Mouse (Mus musculus) CH12.LX (cell line): ENCODE results near the gene Il1rl2. TPM values are rescaled to one million over a fixed set of nuclear protein-coding genes. Genes with fewer than 3 reads are reported as not detected.

ENCODE experiments used
- DNase-seq: peaks from one replicate; pipeline ENCODE4 v3.0.0-alpha.2; 2013; ENCODE audit errors: extremely low read depth
- H3K27ac ChIP-seq: 2 replicates; pipeline ENCODE4 v1.5.1; 2012; ENCODE audit warnings: low read depth, mild to moderate bottlenecking, control low read depth, moderate library complexity; ENCODE audit not compliant: insufficient read depth
- H3K27me3 ChIP-seq: replicated peaks from 2 replicates; pipeline ENCODE3; 2012; ENCODE audit warnings: inconsistent platforms
- H3K36me3 ChIP-seq, 2 experiments: replicated peaks in 1 of 2; 2 replicates each; pipeline versions ENCODE3 to v1.6.1; 2012; ENCODE audit warnings: inconsistent platforms in 1 of 2, low read length in 1 of 2, mild to moderate bottlenecking in 1 of 2, mixed read lengths in 1 of 2, moderate library complexity in 1 of 2; ENCODE audit not compliant: control insufficient read depth in 1 of 2, insufficient read depth in 1 of 2
- H3K4me1 ChIP-seq, 2 experiments: 2 replicates each; pipeline ENCODE4 v1.6.1; 2012; ENCODE audit warnings: inconsistent platforms in 1 of 2, moderate library complexity in 1 of 2; ENCODE audit not compliant: insufficient read depth in 2 of 2, control insufficient read depth in 1 of 2
- H3K4me2 ChIP-seq: 2 replicates; pipeline ENCODE4 v1.6.1; 2012; ENCODE audit warnings: low read depth, mild to moderate bottlenecking, control low read depth; ENCODE audit not compliant: poor library complexity, insufficient read depth, severe bottlenecking
- H3K4me3 ChIP-seq, 3 experiments: fragments of 150-350 bp in 1 of 3; sonication (generic) in 1 of 3; replicated peaks in 1 of 3; 2 replicates each; pipeline versions ENCODE3 to v1.5.1; 2011 to 2012; ENCODE audit warnings: low read depth in 2 of 3, low read length in 2 of 3, mild to moderate bottlenecking in 2 of 3, moderate library complexity in 2 of 3, control low read depth in 1 of 3, improper control_type of control experiment in 1 of 3, inconsistent platforms in 1 of 3, mixed read lengths in 1 of 3; ENCODE audit not compliant: poor library complexity in 1 of 3
- H3K79me2 ChIP-seq: replicated peaks from 2 replicates; pipeline ENCODE4 v1.6.1; 2012; ENCODE audit warnings: mild to moderate bottlenecking, moderate library complexity; ENCODE audit not compliant: control insufficient read depth, poor library complexity, insufficient read depth, severe bottlenecking; ENCODE audit errors: extremely low read depth
- H3K9ac ChIP-seq: 2 replicates; pipeline ENCODE4 v1.6.1; 2012; ENCODE audit warnings: low read depth, mild to moderate bottlenecking, control low read depth, moderate library complexity; ENCODE audit not compliant: insufficient read depth
- H3K9me3 ChIP-seq: replicated peaks from 2 replicates; pipeline ENCODE3; 2012; ENCODE audit warnings: low read length, inconsistent platforms, mixed read lengths
- BHLHE40 ChIP-seq: IDR thresholded peaks from 2 replicates; pipeline ENCODE4 v1.6.1; 2011; ENCODE audit warnings: mild to moderate bottlenecking, low read depth, low read length, improper control_type of control experiment
- CHD2 ChIP-seq: IDR thresholded peaks from 2 replicates; pipeline ENCODE4 v1.6.1; 2011; ENCODE audit warnings: low read length, improper control_type of control experiment
- CTCF ChIP-seq, 2 experiments: IDR thresholded peaks in 1 of 2; conservative IDR thresholded peaks in 1 of 2; 2 replicates each; pipeline ENCODE4 v1.5.1; 2011 to 2012; ENCODE audit warnings: low read depth in 2 of 2, low read length in 2 of 2, improper control_type of control experiment in 1 of 2, inconsistent platforms in 1 of 2, mild to moderate bottlenecking in 1 of 2, moderate library complexity in 1 of 2
- ELF1 ChIP-seq: IDR thresholded peaks from 2 replicates; pipeline ENCODE4 v1.6.1; 2014; ENCODE audit warnings: low read depth, mild to moderate bottlenecking, inconsistent platforms, low read length, improper control_type of control experiment
- EP300 ChIP-seq: IDR thresholded peaks from 2 replicates; pipeline ENCODE4 v1.6.1; 2011; ENCODE audit warnings: low read length, improper control_type of control experiment
- GABPA ChIP-seq: IDR thresholded peaks from 2 replicates; pipeline ENCODE4 v1.6.1; 2012; ENCODE audit warnings: low read depth, low read length, improper control_type of control experiment, inconsistent platforms; ENCODE audit not compliant: insufficient replicate concordance
- HCFC1 ChIP-seq: IDR thresholded peaks from 2 replicates; pipeline ENCODE4 v1.6.1; 2012; ENCODE audit warnings: low read depth, mild to moderate bottlenecking, inconsistent platforms, low read length, improper control_type of control experiment
- JUN ChIP-seq: IDR thresholded peaks from 2 replicates; pipeline ENCODE4 v1.6.1; 2011; ENCODE audit warnings: low read depth, mild to moderate bottlenecking, low read length, improper control_type of control experiment, moderate library complexity; ENCODE audit not compliant: insufficient read depth
- JUND ChIP-seq: conservative IDR thresholded peaks from 2 replicates; pipeline ENCODE4 v1.6.1; 2011; ENCODE audit warnings: low read depth, low read length, improper control_type of control experiment
- KAT2A ChIP-seq: IDR thresholded peaks from 2 replicates; pipeline ENCODE4 v1.6.1; 2012; ENCODE audit warnings: low read length, improper control_type of control experiment, inconsistent platforms; ENCODE audit not compliant: insufficient replicate concordance
- MAFK ChIP-seq: IDR thresholded peaks from 2 replicates; pipeline ENCODE4 v1.6.1; 2011; ENCODE audit warnings: low read length, improper control_type of control experiment; ENCODE audit not compliant: insufficient replicate concordance
- MAX ChIP-seq: IDR thresholded peaks from 2 replicates; pipeline ENCODE4 v1.6.1; 2011; ENCODE audit warnings: low read length, improper control_type of control experiment
- MAZ ChIP-seq: IDR thresholded peaks from 2 replicates; pipeline ENCODE4 v1.6.1; 2012; ENCODE audit warnings: low read depth, mild to moderate bottlenecking, inconsistent platforms, low read length, improper control_type of control experiment, moderate library complexity
- MXI1 ChIP-seq: IDR thresholded peaks from 2 replicates; pipeline ENCODE4 v1.6.1; 2011; ENCODE audit warnings: mild to moderate bottlenecking, low read depth, low read length, improper control_type of control experiment
- MYC ChIP-seq: IDR thresholded peaks from 2 replicates; pipeline ENCODE4 v1.6.1; 2011; ENCODE audit warnings: low read depth, mild to moderate bottlenecking, improper control_type of control experiment, low read length
- PAX5 ChIP-seq: IDR thresholded peaks from 2 replicates; pipeline ENCODE4 v1.6.1; 2012; ENCODE audit warnings: low read length, inconsistent platforms, mixed read lengths
- POLR2A ChIP-seq: IDR thresholded peaks from 2 replicates; pipeline ENCODE4 v1.6.1; 2011; ENCODE audit warnings: low read depth, mild to moderate bottlenecking, improper control_type of control experiment, low read length
- RAD21 ChIP-seq: IDR thresholded peaks from 2 replicates; pipeline ENCODE4 v1.6.1; 2011; ENCODE audit warnings: low read depth, mild to moderate bottlenecking, low read length, improper control_type of control experiment, moderate library complexity
- RCOR1 ChIP-seq: conservative IDR thresholded peaks from 2 replicates; pipeline ENCODE4 v1.6.1; 2012; ENCODE audit warnings: low read depth, mild to moderate bottlenecking, inconsistent platforms, low read length, improper control_type of control experiment
- SMC3 ChIP-seq: IDR thresholded peaks from 2 replicates; pipeline ENCODE4 v1.6.1; 2011; ENCODE audit warnings: low read depth, low read length, improper control_type of control experiment
- UBTF ChIP-seq: IDR thresholded peaks from 2 replicates; pipeline ENCODE4 v1.6.1; 2012; ENCODE audit warnings: low read depth, mild to moderate bottlenecking, inconsistent platforms, low read length, improper control_type of control experiment, moderate library complexity
- USF1 ChIP-seq: IDR thresholded peaks from 2 replicates; pipeline ENCODE4 v1.6.1; 2014; ENCODE audit warnings: low read depth, mild to moderate bottlenecking, inconsistent platforms, low read length, improper control_type of control experiment
- USF2 ChIP-seq: conservative IDR thresholded peaks from 2 replicates; pipeline ENCODE4 v1.6.1; 2011; ENCODE audit warnings: low read depth, low read length, improper control_type of control experiment
- ZC3H11A ChIP-seq: IDR thresholded peaks from 2 replicates; pipeline ENCODE4 v1.6.1; 2012; ENCODE audit warnings: low read depth, mild to moderate bottlenecking, inconsistent platforms, low read length, improper control_type of control experiment
- ZKSCAN1 ChIP-seq: IDR thresholded peaks from 2 replicates; pipeline ENCODE4 v1.6.1; 2012; ENCODE audit warnings: low read depth, inconsistent platforms, low read length, improper control_type of control experiment, borderline replicate concordance
- ZMIZ1 ChIP-seq: IDR thresholded peaks from 2 replicates; pipeline ENCODE4 v1.6.1; 2012; ENCODE audit warnings: low read depth, mild to moderate bottlenecking, inconsistent platforms, low read length, improper control_type of control experiment
- ZNF384 ChIP-seq: IDR thresholded peaks from 2 replicates; pipeline ENCODE4 v1.6.1; 2012; ENCODE audit warnings: low read depth, low read length, improper control_type of control experiment, inconsistent platforms
- dilution Hi-C: fragments of 300-500 bp; cut with MboI; formaldehyde crosslinking; loops from 2 replicates; pipeline ENCODE4 v1.14.3; 2020; ENCODE audit warnings: low sequenced_read_pairs; ENCODE audit not compliant: extremely low pct_unique_long_range_greater_than_20kb, extremely low pct_ligation_motif_present
- in situ Hi-C: fragments of 300-500 bp; cut with MboI; formaldehyde crosslinking; loops from 3 replicates; pipeline ENCODE4 v1.14.3; 2019; ENCODE audit warnings: low sequenced_read_pairs, low pct_ligation_motif_present, low pct_unique_long_range_greater_than_20kb, mixed read lengths
- polyA plus RNA-seq: library from polyadenylated mRNA; unstranded; fragments of >175 nt; gene quantifications from 2 replicates; pipeline ENCODE4 v1.2.1, GENCODE M21; 2012; ENCODE audit warnings: low read depth; ENCODE audit not compliant: insufficient read length
- total RNA-seq, 2 experiments: library from RNA; depleted of rRNA; stranded (reverse); fragments of 300-350 nt in 1 of 2; fragments of >200 nt in 1 of 2; gene quantifications; 2 replicates each; pipeline ENCODE4 v1.2.3; 2012 to 2014

The Il1rl2 gene
- total RNA-seq (2012; rRNA removed) (not detected in 2 replicates), total RNA-seq (2014; rRNA removed) (not detected in 2 replicates), polyA plus RNA-seq (not detected in 2 replicates)

GRCm38 (mm10) chr1:40324457-40324856, at the start of gene Il1rl2:
TSS of gene Il1rl2 (plus strand) at chr1:40324610.
- H3K27ac ChIP-seq: no peak within 1 kb of the TSS
- TF ChIP-seq JUN: no peak
- no peak for TF ChIP-seq CTCF (conservative IDR thresholded peaks at IDR 0.05 in 1 of 2, IDR thresholded peaks at IDR 0.05 in 1 of 2; ENCODE audit: low read depth in 2 of 2, low read length in 2 of 2)
- no peak for TF ChIP-seq POLR2A
- no peak for TF ChIP-seq MAZ
- TF ChIP-seq ELF1: no peak
- TF ChIP-seq MAFK: no peak
- no peak for TF ChIP-seq HCFC1
- TF ChIP-seq ZC3H11A: no peak
- no peak for TF ChIP-seq ZMIZ1
- no peak for TF ChIP-seq MAX
- TF ChIP-seq PAX5: no peak
- TF ChIP-seq RCOR1: no peak
- TF ChIP-seq USF2: no peak
- TF ChIP-seq RAD21: no peak
- no peak for TF ChIP-seq SMC3
- no peak for TF ChIP-seq MYC
- TF ChIP-seq UBTF: no peak
- no peak for TF ChIP-seq JUND
- no peak for TF ChIP-seq GABPA
- TF ChIP-seq ZKSCAN1: no peak
- no peaks in the 10 kb centered on the region for H3K36me3 ChIP-seq
- H3K4me1 ChIP-seq: no peaks in the 10 kb centered on the region
- no peaks in the 10 kb centered on the region for H3K79me2 ChIP-seq
- H3K9ac ChIP-seq: no peak within 1 kb of the TSS
- no peaks in the 10 kb centered on the region for H3K9me3 ChIP-seq
- H3K27me3 ChIP-seq: no peaks in the 10 kb centered on the region
- dilution Hi-C loops (no loop called here), in situ Hi-C loops (no loop called here)
- no peak within 1 kb of the TSS for H3K4me2 ChIP-seq
- DNase-seq: no peak
- H3K4me3 ChIP-seq: no peak within 1 kb of the TSS

GRCm38 (mm10) chr1:40275285-40276013, 49.0 kb upstream of the Il1rl2 start:
- H3K9me3 ChIP-seq: no peaks in the 10 kb centered on the region
- no peak overlapping the region for H3K4me2 ChIP-seq
- DNase-seq: no peak
- H3K9ac ChIP-seq: no peak overlapping the region
- H3K27me3 ChIP-seq: no peaks in the 10 kb centered on the region
- in situ Hi-C loops (no loop called here), dilution Hi-C loops (no loop called here)
- H3K4me3 ChIP-seq: no peak overlapping the region
- no peaks in the 10 kb centered on the region for H3K36me3 ChIP-seq
- TF ChIP-seq MAFK (no peak), MXI1 (no peak), HCFC1 (no peak), CHD2 (no peak), ZC3H11A (no peak), MYC (no peak), EP300 (no peak), BHLHE40 (no peak), KAT2A (no peak), ZNF384 (no peak), USF1 (no peak)
- no peaks in the 10 kb centered on the region for H3K4me1 ChIP-seq
- no peaks in the 10 kb centered on the region for H3K79me2 ChIP-seq
- no peak overlapping the region for H3K27ac ChIP-seq
